Mouse (Mus musculus) G1E (cell line): ENCODE measurements around the gene Iars2. TPM values are rescaled to one million over a fixed set of nuclear protein-coding genes. Genes with fewer than 3 reads are reported as not detected.
A peak's percentile ranks its signal among the peaks of the same experiment; 100 is the strongest.

Source experiments
- ATAC-seq: 2 replicates; pipeline ENCODE4 v1.8.0; 2016; ENCODE audit warnings: mild to moderate bottlenecking; ENCODE audit not compliant: insufficient number of reproducible peaks, poor library complexity, low FRiP score, severe bottlenecking; ENCODE audit errors: extremely low read depth
- DNase-seq: peaks from one replicate; pipeline ENCODE4 v3.0.0; 2012; ENCODE audit warnings: low spot score
- H3K27me3 ChIP-seq: 2 replicates; pipeline ENCODE4 v1.6.1; 2012; ENCODE audit warnings: mild to moderate bottlenecking, low read length, inconsistent platforms; ENCODE audit not compliant: insufficient read depth
- H3K36me3 ChIP-seq: replicated peaks from 2 replicates; pipeline ENCODE3; 2012; ENCODE audit warnings: mild to moderate bottlenecking, inconsistent platforms
- H3K4me1 ChIP-seq: 2 replicates; pipeline ENCODE4 v1.6.1; 2012; ENCODE audit warnings: low read depth, low read length, inconsistent platforms, mixed read lengths; ENCODE audit not compliant: insufficient read depth
- H3K4me3 ChIP-seq: 2 replicates; pipeline ENCODE4 v1.5.1; 2012; ENCODE audit warnings: low read depth, mild to moderate bottlenecking, inconsistent platforms, low read length, moderate library complexity, mixed read lengths
- H3K9me3 ChIP-seq: replicated peaks from 2 replicates; pipeline ENCODE4 v1.6.1; 2012; ENCODE audit warnings: inconsistent platforms
- CTCF ChIP-seq: IDR thresholded peaks from 2 replicates; pipeline ENCODE4 v1.5.1; 2012; ENCODE audit warnings: low read depth, low read length, inconsistent platforms, mixed read lengths
- GATA1 ChIP-seq: IDR thresholded peaks from 2 replicates; pipeline ENCODE4 v1.6.1; 2012; ENCODE audit warnings: borderline replicate concordance, low read length, inconsistent platforms, mixed read lengths
- GATA2 ChIP-seq: IDR thresholded peaks from 2 replicates; pipeline ENCODE4 v1.6.1; 2012; ENCODE audit warnings: low read depth, low read length, inconsistent platforms, borderline replicate concordance
- POLR2AphosphoS5 ChIP-seq: IDR thresholded peaks from 2 replicates; pipeline ENCODE4 v1.6.1; 2012; ENCODE audit warnings: low read depth, low read length, inconsistent platforms; ENCODE audit not compliant: insufficient replicate concordance
- TAL1 ChIP-seq: conservative IDR thresholded peaks from 2 replicates; pipeline ENCODE4 v1.6.1; 2012; ENCODE audit warnings: low read depth, low read length, inconsistent platforms, mixed read lengths
- polyA plus RNA-seq: library from polyadenylated mRNA; stranded (reverse); fragments of >175 nt; gene quantifications from 2 replicates; pipeline ENCODE4 v1.2.3, GENCODE M21; 2012
- total RNA-seq, 2 experiments: library from RNA; stranded (forward) in 1 of 2; stranded (reverse) in 1 of 2; fragments of 200-1000 nt in 1 of 2; fragments of >200 nt in 1 of 2; fragmentation: Nextera tagmentation in 1 of 2; gene quantifications; 2 replicates each; pipeline ENCODE4 v1.2.3; 2014 to 2017

The Iars2 gene
- total and polyA plus RNA-seq, 3 experiments: 8.5 to 54.6 (median 45.3) TPM

DNA sequence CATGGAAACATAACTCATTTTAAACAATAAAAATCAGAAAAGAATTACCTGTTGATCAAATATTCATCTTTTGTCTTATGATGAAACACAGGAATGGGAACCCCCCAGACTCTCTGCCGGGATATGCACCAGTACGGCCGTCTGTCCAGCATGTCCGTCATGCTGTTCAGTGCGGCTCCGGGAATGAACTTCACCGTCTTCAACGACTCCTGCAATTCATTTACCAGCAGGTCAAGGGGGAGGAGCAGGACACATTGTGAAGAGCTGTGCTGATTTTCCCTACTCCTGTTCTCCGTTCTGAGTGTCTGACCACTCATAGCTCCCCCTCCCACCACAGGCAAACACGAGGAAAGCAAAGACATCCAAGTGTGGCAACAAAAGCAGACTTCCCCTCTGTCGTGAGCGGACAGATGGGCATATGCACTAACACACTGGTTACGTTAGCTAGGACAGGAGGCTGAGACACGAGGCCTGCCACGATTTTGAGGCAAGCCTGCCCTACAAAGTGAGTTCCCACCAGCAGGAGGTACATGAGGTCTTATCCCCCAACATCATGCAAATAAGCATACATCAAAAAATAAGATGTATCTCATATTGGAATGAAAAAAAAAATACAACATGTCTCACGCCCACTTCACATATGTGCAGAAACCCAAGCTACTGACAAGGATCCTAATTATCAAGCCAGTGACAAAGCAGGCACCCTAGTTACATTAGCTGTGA, 13.2 kb downstream of the Iars2 start:
- Histone ChIP-seq H3K9me3 (no peaks in the 10 kb centered on the region), H3K27me3 (no peaks in the 10 kb centered on the region), H3K4me3 (no peak overlapping the region), H3K4me1 (no peaks in the 10 kb centered on the region), H3K36me3 (peaks cover 84% of the 10 kb centered on the region)
- no peak for DNase-seq
- TF ChIP-seq POLR2AphosphoS5 (no peak), GATA1 (no peak), GATA2 (no peak), TAL1 (no peak)
- ATAC-seq: no peak

DNA sequence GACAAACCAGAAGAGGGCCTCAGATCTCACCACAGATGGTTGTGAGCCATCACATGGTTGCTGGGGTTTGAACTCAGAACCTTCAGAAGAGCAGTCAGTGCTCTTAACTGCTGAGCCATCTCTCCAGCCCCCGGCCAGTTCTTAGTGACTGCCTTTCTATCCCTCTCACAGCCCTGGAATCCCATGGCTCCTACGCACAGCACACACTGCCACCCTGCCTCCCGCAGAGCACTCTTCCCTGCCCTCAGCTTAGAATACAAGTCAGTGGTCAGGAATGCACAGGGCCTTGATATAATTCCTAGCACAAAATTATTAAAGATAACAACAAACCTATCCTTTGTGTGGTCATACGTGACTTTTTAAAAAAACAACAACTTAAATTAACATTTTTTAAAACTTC, 14.7 kb downstream of the Iars2 start:
- Histone ChIP-seq H3K4me1 (no peaks in the 10 kb centered on the region), H3K4me3 (no peak overlapping the region), H3K9me3 (no peaks in the 10 kb centered on the region), H3K36me3 (peaks cover 78% of the 10 kb centered on the region), H3K27me3 (no peaks in the 10 kb centered on the region)
- TF ChIP-seq GATA2: no peak
- TF ChIP-seq POLR2AphosphoS5: no peak
- no peak for TF ChIP-seq TAL1
- no peak for TF ChIP-seq CTCF
- TF ChIP-seq GATA1: no peak
- no peak for DNase-seq
- ATAC-seq: no peak

DNA sequence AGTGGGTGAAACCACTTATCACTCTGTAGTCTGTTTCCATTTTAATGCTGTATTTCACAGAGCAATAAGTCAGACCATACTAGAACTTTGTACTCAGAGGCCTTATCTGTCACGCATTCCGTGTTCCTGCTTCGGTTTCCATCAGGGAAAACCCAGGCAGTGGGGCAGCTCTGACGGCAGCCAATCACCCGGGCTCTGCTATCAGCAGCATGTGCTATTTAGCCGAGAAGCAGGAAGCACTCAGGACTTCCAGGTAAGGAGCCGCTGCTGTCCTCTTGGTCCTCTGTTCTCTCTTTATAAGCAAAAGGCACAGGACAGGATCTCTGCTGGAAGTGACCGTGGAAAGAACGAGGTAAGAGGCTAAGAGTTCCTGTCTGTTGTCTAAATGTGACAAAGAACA, 17.2 kb downstream of the Iars2 start:
- H3K4me3 ChIP-seq: no peak overlapping the region

DNA sequence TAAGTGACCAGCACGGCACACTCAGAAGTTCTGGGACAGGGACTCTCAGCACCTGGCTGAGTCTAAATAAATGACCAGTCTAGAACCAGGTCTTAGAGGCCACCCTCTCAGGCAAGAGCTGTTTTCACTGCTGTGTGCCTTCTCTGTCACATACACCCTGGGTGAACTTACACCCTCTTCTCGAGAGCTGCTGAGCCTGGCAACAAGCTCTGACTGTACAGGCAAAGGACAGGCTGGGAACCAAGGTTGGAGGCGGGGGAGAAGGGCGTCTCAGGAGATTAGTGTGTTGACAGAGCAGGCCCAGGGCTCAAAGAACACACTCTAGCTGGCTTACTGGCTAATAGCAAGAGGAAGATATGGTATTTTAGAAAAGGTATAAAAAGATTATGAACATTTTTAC, 20.3 kb downstream of the Iars2 start:
- H3K9me3 ChIP-seq: no peaks in the 10 kb centered on the region
- ATAC-seq (no peak), DNase-seq (no peak)
- no peaks in the 10 kb centered on the region for H3K27me3 ChIP-seq
- no peak for TF ChIP-seq GATA2
- TF ChIP-seq GATA1: no peak
- TF ChIP-seq POLR2AphosphoS5: no peak
- TF ChIP-seq TAL1: no peak
- no peak for TF ChIP-seq CTCF
- H3K4me1 ChIP-seq: peaks cover 18% of the 10 kb centered on the region
- H3K4me3 ChIP-seq: no peak overlapping the region; the same call in 1 of the 2 replicates
- H3K36me3 ChIP-seq: peaks cover 57% of the 10 kb centered on the region

More for the DNA sequence above, 17.2 kb downstream of the Iars2 start:
- peaks cover 15% of the 10 kb centered on the region for H3K4me1 ChIP-seq
- H3K9me3 ChIP-seq: no peaks in the 10 kb centered on the region
- H3K36me3 ChIP-seq: peaks cover 76% of the 10 kb centered on the region
- ATAC-seq: no peak
- DNase-seq: no peak
- H3K27me3 ChIP-seq: no peaks in the 10 kb centered on the region
- TF ChIP-seq TAL1 (no peak), GATA1 (no peak), GATA2 (no peak), CTCF (no peak), POLR2AphosphoS5 (no peak)

DNA sequence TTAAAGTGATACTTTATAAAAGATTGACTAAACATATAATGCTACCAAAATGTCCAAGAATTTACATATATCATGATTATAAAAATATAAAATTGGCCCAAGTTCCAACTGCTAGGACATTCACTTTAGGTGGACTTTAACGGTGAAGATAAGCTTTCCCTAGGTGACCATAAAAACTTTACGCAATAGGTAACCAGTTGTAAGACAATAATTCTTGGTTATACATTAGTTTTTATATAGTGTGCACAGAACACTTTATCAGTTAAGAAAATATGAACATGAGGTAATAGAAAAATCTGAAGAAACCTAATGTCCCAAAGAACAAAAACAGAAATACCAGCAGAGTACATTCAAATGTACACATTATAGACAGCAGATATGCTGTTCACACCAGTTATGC, 20.9 kb downstream of the Iars2 start:
- peaks cover 51% of the 10 kb centered on the region for H3K36me3 ChIP-seq
- H3K4me3 ChIP-seq: no peak overlapping the region
- peaks cover 18% of the 10 kb centered on the region for H3K4me1 ChIP-seq
- DNase-seq: no peak
- ATAC-seq: no peak
- H3K9me3 ChIP-seq: no peaks in the 10 kb centered on the region
- H3K27me3 ChIP-seq: no peaks in the 10 kb centered on the region
- TF ChIP-seq GATA2: no peak
- TF ChIP-seq TAL1: no peak
- TF ChIP-seq CTCF: no peak
- TF ChIP-seq POLR2AphosphoS5: no peak
- no peak for TF ChIP-seq GATA1

DNA sequence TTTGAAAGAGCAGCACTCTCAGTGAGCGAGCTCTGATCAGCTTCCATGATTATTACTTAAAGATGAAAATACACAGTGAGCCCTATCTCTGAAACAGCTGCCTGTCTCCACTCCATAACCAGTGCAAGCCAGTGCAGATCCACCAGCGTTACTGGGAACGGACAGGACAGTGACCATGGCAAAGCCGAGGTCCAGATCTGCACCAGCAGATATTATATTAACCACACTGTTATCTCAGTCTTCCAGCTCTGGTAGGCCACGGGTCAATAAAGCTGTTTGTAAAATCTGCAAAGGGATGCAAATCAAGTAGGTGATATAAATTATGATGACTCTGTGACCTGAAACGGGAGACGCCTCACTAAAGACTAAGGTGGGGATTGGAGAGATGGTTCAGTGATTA, 21.6 kb downstream of the Iars2 start:
- no peak overlapping the region for H3K4me3 ChIP-seq
- no peak for TF ChIP-seq CTCF
- peak; percentile 65 for TF ChIP-seq TAL1
- peaks cover 51% of the 10 kb centered on the region for H3K36me3 ChIP-seq
- peak; percentile 91 for ATAC-seq
- DNase-seq: peak; percentile 13
- H3K4me1 ChIP-seq: peaks cover 18% of the 10 kb centered on the region
- H3K27me3 ChIP-seq: no peaks in the 10 kb centered on the region
- no peaks in the 10 kb centered on the region for H3K9me3 ChIP-seq

GRCm38 (mm10) chr1:185306836-185307235, 22.4 kb downstream of the Iars2 start:
- no peak for DNase-seq
- Histone ChIP-seq H3K36me3 (peaks cover 53% of the 10 kb centered on the region), H3K9me3 (no peaks in the 10 kb centered on the region), H3K27me3 (no peaks in the 10 kb centered on the region), H3K4me3 (no peak overlapping the region), H3K4me1 (peaks cover 18% of the 10 kb centered on the region)
- TF ChIP-seq TAL1: no peak
- no peak for TF ChIP-seq GATA1
- no peak for TF ChIP-seq GATA2
- no peak for TF ChIP-seq CTCF
- TF ChIP-seq POLR2AphosphoS5: no peak
- ATAC-seq: no peak
